Mouse (Mus musculus): Measurements from ENCODE around the gene Atmin. TPM values are rescaled to one million over a fixed set of nuclear protein-coding genes. Genes with fewer than 3 reads are reported as not detected.

Gene Atmin
- polyA plus RNA-seq, 1 experiment from 2014 or later: 3.6 TPM

DNA sequence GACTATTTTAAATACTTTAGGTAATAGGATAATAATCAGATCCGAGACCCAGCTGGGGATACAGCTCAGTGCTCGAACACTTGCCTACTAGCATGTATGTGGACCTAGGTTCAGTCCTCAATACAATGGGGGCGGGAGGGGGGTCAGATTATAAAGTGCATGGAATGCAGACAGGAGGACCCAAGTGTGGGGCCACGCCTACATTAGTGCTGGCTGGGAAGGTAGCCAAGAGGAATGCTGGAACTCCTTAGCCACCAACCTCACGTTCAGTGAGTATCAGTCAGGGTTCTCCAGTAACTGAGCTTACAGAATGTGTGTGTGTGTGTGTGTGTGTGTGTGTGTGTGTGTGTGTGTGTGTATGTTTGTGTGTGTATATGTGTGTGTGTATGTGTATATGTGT is 8.2 kb downstream of the Atmin start:
- Histone ChIP-seq H3K9ac (no peak overlapping the region), H3K27me3 (no peaks in the 10 kb centered on the region), H3K4me1 (replicated peaks) (peaks cover 18% of the 10 kb centered on the region), H3K27ac (replicated peaks) (no peak overlapping the region), H3K4me2 (no peak overlapping the region), H3K36me3 (replicated peaks) (peaks cover 30% of the 10 kb centered on the region), H3K9me3 (replicated peaks) (no peaks in the 10 kb centered on the region), H3K4me3 (replicated peaks) (no peak overlapping the region)
- 58% methylated on average over 5 of the region's 5 CpGs for WGBS (ENCODE audit: insufficient replicate concordance)
- no peak for ATAC-seq (ENCODE audit: insufficient read depth)

- ATAC-seq (ENCODE audit: insufficient read depth): no peak
- WGBS (ENCODE audit: insufficient replicate concordance): 72% methylated on average over 2 of the region's 2 CpGs
- no peaks in the 10 kb centered on the region for H3K9me3 ChIP-seq (replicated peaks)
- H3K4me2 ChIP-seq: no peak overlapping the region
- peaks cover 14% of the 10 kb centered on the region for H3K4me1 ChIP-seq (replicated peaks)
- H3K36me3 ChIP-seq (replicated peaks): peaks cover 35% of the 10 kb centered on the region
- no peak overlapping the region for H3K27ac ChIP-seq (replicated peaks)
- no peaks in the 10 kb centered on the region for H3K27me3 ChIP-seq
- no peak overlapping the region for H3K4me3 ChIP-seq (replicated peaks)
- no peak overlapping the region for H3K9ac ChIP-seq
These were observed 8.6 kb downstream of the Atmin start for GRCm38 (mm10) chr8:116951778-116952177.

DNA sequence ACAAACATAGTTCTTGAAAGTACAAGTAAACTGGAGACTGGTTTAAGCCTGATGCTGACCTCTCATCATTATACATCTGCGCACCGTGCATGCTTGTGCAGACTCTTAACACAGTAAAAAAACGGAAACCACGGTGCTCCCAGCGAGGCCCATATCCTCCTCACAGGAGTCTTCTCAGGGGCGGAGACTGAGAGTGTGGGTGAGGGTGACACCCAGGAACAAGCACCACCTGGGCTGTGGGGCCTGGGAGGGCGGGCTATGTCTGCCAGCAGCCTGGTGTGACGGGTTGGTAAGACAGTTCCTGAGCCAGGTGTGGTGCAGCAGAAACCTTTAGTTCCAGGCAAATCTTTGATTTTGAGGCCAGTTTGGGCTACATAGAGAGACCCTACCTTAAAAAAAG is 9.2 kb downstream of the Atmin start:
- Histone ChIP-seq H3K27ac (replicated peaks) (no peak overlapping the region), H3K27me3 (no peaks in the 10 kb centered on the region), H3K36me3 (replicated peaks) (peaks cover 41% of the 10 kb centered on the region), H3K4me3 (replicated peaks) (no peak overlapping the region), H3K4me1 (replicated peaks) (peaks cover 11% of the 10 kb centered on the region), H3K9me3 (replicated peaks) (no peaks in the 10 kb centered on the region), H3K4me2 (no peak overlapping the region), H3K9ac (no peak overlapping the region)
- WGBS (ENCODE audit: insufficient replicate concordance): 61% methylated on average over 8 of the region's 8 CpGs
- ATAC-seq (ENCODE audit: insufficient read depth): no peak

DNA sequence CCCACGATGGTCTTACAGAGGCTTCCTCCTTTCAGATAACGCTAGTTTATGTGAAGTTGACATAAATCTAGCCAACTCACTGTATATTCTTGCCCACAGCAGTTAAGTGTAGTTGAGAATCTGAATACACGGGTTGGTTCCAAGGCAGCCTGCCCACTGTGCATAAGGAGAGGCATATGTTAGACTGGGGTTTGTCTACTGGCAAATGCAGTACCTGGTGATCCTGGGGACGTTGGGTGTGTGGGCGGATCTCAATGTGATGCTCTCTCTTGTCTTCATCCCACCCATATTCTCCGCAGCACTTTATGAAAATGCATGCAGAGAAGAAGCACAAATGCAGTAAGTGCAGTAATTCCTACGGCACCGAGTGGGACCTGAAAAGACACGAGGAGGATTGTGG is 11.2 kb downstream of the Atmin start:
- no peak for ATAC-seq (ENCODE audit: insufficient read depth)
- H3K36me3 ChIP-seq (replicated peaks): peaks cover 50% of the 10 kb centered on the region
- 73% methylated on average over 9 of the region's 9 CpGs for WGBS (ENCODE audit: insufficient replicate concordance)

DNA sequence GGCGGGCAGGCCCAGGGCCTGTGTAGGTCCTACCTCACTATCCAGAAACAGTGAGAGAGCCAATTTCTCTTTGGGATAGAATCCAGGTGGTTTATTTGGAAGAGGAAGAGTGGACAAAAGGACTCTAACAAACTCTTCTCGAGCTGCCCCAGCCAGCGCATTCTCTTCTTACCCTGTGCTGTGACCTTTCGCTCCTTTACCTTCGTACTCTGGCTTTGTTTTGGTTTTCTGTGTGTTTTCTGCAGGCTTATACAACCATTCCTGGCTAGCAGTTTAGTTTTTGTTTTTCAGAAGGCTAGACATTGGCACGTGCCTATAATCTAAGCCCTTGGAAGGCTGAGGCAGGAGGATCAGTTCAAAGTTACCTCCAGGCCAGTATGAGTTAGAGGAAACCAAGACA is 26.3 kb downstream of the Atmin start:
- Histone ChIP-seq H3K27me3 (peaks cover 7% of the 10 kb centered on the region), H3K27ac (replicated peaks) (no peak overlapping the region), H3K4me3 (replicated peaks) (no peak overlapping the region), H3K9me3 (replicated peaks) (no peaks in the 10 kb centered on the region), H3K4me1 (replicated peaks) (no peaks in the 10 kb centered on the region), H3K36me3 (replicated peaks) (no peaks in the 10 kb centered on the region), H3K4me2 (no peak overlapping the region), H3K9ac (no peak overlapping the region)
- 62% methylated on average over 6 of the region's 6 CpGs for WGBS (ENCODE audit: insufficient replicate concordance)
- ATAC-seq (ENCODE audit: insufficient read depth): no peak

More for the DNA sequence above, 11.2 kb downstream of the Atmin start:
- Histone ChIP-seq H3K27ac (replicated peaks) (no peak overlapping the region), H3K9me3 (replicated peaks) (no peaks in the 10 kb centered on the region), H3K4me1 (replicated peaks) (peaks cover 3% of the 10 kb centered on the region), H3K27me3 (no peaks in the 10 kb centered on the region), H3K4me3 (replicated peaks) (no peak overlapping the region), H3K9ac (no peak overlapping the region), H3K4me2 (no peak overlapping the region)

DNA sequence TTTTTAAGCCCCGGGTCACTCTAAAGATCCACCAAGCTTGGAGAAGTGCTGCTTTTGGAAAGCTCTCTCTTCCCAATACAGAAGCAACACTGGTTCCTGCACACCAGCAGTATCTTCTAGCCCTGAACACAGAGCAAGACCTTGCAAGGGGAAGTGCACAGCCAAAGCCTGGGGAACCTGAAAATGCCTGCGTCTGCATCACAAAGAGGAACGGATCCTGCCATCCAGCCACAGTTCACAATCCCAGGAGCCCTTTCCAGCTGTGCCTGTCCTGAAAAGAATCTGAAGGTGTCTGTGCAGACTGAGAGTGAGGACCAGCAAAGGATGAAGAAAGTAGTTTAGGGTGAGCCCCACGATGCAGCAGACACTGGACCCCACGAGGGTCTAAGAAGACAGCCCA is 31.9 kb downstream of the Atmin start:
- H3K4me2 ChIP-seq: no peak overlapping the region
- peaks cover 17% of the 10 kb centered on the region for H3K4me1 ChIP-seq (replicated peaks)
- peaks cover 15% of the 10 kb centered on the region for H3K27me3 ChIP-seq
- no peak overlapping the region for H3K4me3 ChIP-seq (replicated peaks)
- no peak overlapping the region for H3K9ac ChIP-seq
- ATAC-seq (ENCODE audit: insufficient read depth): no peak
- H3K9me3 ChIP-seq (replicated peaks): no peaks in the 10 kb centered on the region
- no peak overlapping the region for H3K27ac ChIP-seq (replicated peaks)
- 28% methylated on average over 5 of the region's 5 CpGs for WGBS (ENCODE audit: insufficient replicate concordance)
- no peaks in the 10 kb centered on the region for H3K36me3 ChIP-seq (replicated peaks)

DNA sequence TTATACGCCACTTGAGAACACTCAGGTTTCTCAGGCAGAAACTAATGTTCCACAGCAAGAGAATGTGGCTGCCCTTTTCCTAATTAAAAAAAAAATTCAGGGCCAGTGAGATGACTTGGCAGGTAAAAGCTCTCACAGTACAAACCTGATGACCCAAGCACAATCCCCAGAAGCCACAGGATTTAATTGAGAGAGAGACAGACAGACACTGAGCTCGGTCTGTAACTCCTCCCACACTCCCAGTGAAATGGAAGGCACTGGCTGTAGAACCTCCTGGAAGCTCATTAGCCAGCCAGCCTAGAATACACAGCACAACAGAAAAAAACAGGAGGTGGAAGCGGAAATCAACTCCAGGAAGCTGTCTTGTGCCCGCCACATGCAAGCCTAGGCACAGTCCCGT is 32.4 kb downstream of the Atmin start:
- Histone ChIP-seq H3K36me3 (replicated peaks) (no peaks in the 10 kb centered on the region), H3K4me3 (replicated peaks) (no peak overlapping the region), H3K4me2 (no peak overlapping the region), H3K27ac (replicated peaks) (no peak overlapping the region), H3K9me3 (replicated peaks) (no peaks in the 10 kb centered on the region), H3K4me1 (replicated peaks) (peaks cover 20% of the 10 kb centered on the region), H3K27me3 (peaks cover 15% of the 10 kb centered on the region), H3K9ac (no peak overlapping the region)
- 54% methylated on average over 5 of the region's 5 CpGs for WGBS (ENCODE audit: insufficient replicate concordance)
- ATAC-seq (ENCODE audit: insufficient read depth): no peak

DNA sequence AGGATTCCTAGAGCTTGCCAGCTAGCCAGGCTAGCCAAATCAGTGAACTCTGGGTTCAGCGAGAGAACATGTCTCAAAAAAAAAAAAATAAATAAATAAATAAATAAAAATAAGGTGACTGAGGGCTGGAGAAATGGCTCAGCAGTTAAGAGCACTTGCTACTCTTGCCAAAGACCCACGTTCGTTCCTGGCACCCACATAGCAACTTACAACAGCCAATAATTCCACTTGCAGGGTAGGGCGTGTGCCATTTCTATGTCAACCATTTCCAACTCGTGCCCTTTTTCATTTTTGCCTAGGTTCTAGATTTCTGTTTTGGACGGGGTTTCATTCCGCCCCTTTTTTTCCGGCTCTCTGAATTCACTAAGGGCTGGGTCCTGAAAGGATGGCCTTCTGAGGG is 34.9 kb downstream of the Atmin start:
- 0 out of 2 replicates have a peak, but pooled peaks cover 4% of the 10 kb centered on the region for H3K36me3 ChIP-seq (replicated peaks)
- no peaks in the 10 kb centered on the region for H3K9me3 ChIP-seq (replicated peaks)
- H3K27me3 ChIP-seq: peaks cover 15% of the 10 kb centered on the region
- H3K4me3 ChIP-seq (replicated peaks): peak overlapping the region; percentile 75
- ATAC-seq (ENCODE audit: insufficient read depth): no peak; the same call in 1 of the 2 replicates
- H3K9ac ChIP-seq: peak overlapping the region; percentile 41; the same call in 1 of the 2 replicates
- peak overlapping the region; percentile 94 for H3K4me2 ChIP-seq
- H3K4me1 ChIP-seq (replicated peaks): peaks cover 20% of the 10 kb centered on the region
- H3K27ac ChIP-seq (replicated peaks): no peak overlapping the region
- WGBS (ENCODE audit: insufficient replicate concordance): 33% methylated on average over 8 of the region's 8 CpGs

DNA sequence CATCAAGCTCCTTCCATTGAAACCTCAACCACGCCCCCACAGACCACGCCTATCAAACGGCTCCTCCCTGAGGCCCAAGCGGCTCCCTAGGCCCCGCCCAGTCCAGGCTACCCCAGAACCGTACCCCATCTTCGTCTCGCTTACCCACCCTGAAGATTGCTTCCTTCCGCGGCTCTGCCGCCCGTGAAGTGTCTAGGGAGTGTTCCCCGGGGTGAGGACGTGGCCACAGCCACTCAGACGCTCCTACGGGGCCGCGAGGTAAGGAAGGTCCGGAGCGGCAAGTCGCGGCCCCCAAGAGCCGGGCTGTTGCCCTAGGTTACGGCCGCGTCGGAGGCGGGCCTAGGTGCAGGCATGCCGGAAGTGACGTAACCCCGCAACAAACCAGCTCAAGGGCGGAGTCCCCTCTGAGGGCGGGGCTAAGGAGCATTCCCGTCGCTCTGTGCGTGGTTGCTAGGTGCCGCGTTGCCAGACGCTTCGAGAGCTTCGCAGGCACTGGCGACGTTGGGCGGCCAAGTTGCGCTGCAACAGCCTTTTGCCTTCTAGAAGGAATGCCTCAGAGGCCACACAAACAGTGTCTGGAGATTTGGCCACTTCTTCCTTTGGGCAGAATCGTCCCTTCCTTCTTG is 35.6 kb downstream of the Atmin start, which contains the start of gene 1700030J22Rik:
TSS of gene 1700030J22Rik (minus strand) at position 329 of the 626 bp plus-strand sequence.
- peak; percentile 96 for ATAC-seq (ENCODE audit: insufficient read depth)
- Histone ChIP-seq H3K4me3 (replicated peaks) (peak within 1 kb of the TSS; percentile 75), H3K9me3 (replicated peaks) (no peaks in the 10 kb centered on the region), H3K9ac (peak within 1 kb of the TSS; percentile 56; the same call in 1 of the 2 replicates), H3K4me2 (peak within 1 kb of the TSS; percentile 94), H3K27me3 (peaks cover 15% of the 10 kb centered on the region), H3K36me3 (replicated peaks) (peaks cover 10% of the 10 kb centered on the region; the same call in 1 of the 2 replicates), H3K27ac (replicated peaks) (peak within 1 kb of the TSS; percentile 53), H3K4me1 (replicated peaks) (peaks cover 20% of the 10 kb centered on the region)
- WGBS (ENCODE audit: insufficient replicate concordance): under 1% methylated on average over 46 of the region's 46 CpGs

DNA sequence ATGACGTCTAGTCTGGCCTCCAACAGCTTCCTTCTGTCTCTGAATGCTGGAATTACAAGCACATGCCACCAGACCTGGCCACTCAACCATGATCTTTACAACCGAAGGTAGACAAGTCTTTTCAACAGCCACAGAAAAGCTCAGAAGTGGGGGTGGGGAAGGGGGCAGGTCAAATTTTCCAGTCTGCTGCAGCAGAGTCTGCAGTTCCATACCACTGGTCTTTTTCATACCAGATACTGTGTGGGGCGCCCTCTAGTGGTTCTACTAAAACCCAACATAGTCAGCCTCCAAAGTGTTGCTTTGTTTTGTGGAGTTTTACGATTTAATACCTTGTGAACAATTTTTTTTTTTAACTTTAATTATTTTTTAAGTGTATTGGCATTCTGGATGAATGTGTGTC is 36.9 kb downstream of the Atmin start:
- no peaks in the 10 kb centered on the region for H3K9me3 ChIP-seq (replicated peaks)
- H3K27ac ChIP-seq (replicated peaks): no peak overlapping the region
- peaks cover 3% of the 10 kb centered on the region; the same call in 1 of the 2 replicates for H3K27me3 ChIP-seq
- H3K4me2 ChIP-seq: peak overlapping the region; percentile 20
- no peak overlapping the region for H3K4me3 ChIP-seq (replicated peaks)
- peaks cover 17% of the 10 kb centered on the region; the same call in 1 of the 2 replicates for H3K36me3 ChIP-seq (replicated peaks)
- H3K9ac ChIP-seq: no peak overlapping the region
- WGBS (ENCODE audit: insufficient replicate concordance): 17% methylated on average over 4 of the region's 4 CpGs
- H3K4me1 ChIP-seq (replicated peaks): peaks cover 20% of the 10 kb centered on the region
- no peak for ATAC-seq (ENCODE audit: insufficient read depth)

DNA sequence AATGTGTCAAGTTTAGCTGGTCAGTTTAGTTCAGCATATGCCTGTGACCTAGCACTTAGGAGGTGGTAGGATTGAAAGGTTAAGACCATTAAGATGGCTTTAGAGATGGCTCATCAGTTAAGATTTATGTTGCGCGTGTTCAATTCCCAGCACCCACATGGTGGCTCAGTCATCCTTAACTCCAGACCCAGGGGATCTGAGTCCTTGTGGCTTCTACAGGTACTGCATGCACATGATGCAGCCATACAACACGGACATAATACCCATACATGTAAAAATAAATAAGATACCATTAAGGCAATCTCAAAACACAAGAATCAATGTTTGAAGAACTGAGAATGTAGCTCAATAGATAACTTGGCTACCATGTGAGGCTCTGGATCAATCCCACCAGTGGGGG is 46.6 kb downstream of the Atmin start:
- Histone ChIP-seq H3K36me3 (replicated peaks) (peaks cover 29% of the 10 kb centered on the region; the same call in 1 of the 2 replicates), H3K4me3 (replicated peaks) (no peak overlapping the region), H3K27me3 (peaks cover 6% of the 10 kb centered on the region), H3K9me3 (replicated peaks) (no peaks in the 10 kb centered on the region), H3K4me2 (no peak overlapping the region), H3K4me1 (replicated peaks) (peaks cover 29% of the 10 kb centered on the region), H3K27ac (replicated peaks) (no peak overlapping the region), H3K9ac (no peak overlapping the region)
- no peak for ATAC-seq (ENCODE audit: insufficient read depth)
- WGBS (ENCODE audit: insufficient replicate concordance): 85% methylated on average over 3 of the region's 3 CpGs
